Mouse (Mus musculus) macrophage (primary cell): ENCODE measurements around the gene Il1b. TPM values are rescaled to one million over a fixed set of nuclear protein-coding genes. Genes with fewer than 3 reads are reported as not detected.

Experiments
- H3K27ac ChIP-seq: fragments of 350-480 bp; formaldehyde crosslinking; 2 replicates; pipeline ENCODE4 v1.9.0; 2021
- H3K36me3 ChIP-seq: fragments of 350-480 bp; formaldehyde crosslinking; 2 replicates; pipeline ENCODE4 v1.9.0; 2021; ENCODE audit errors: inconsistent target
- H3K4me3 ChIP-seq: fragments of 350-480 bp; formaldehyde crosslinking; 2 replicates; pipeline ENCODE4 v1.9.0; 2021; ENCODE audit errors: inconsistent target
- H3K79me2 ChIP-seq: fragments of 350-480 bp; formaldehyde crosslinking; 2 replicates; pipeline ENCODE4 v1.9.0; 2021; ENCODE audit errors: inconsistent target
- WGBS: methylation state at CpG from one replicate; pipeline ENCODE4 v1.1.7; 2026; ENCODE audit warnings: inconsistent platforms; ENCODE audit not compliant: missing documents; 5-methylcytosine and 5-hydroxymethylcytosine counted together
- polyA plus RNA-seq: library from polyadenylated mRNA; stranded (reverse); fragments of 250-400 nt; gene quantifications from 3 replicates; pipeline ENCODE4 v1.2.4, GENCODE M21; 2018; ENCODE audit warnings: inconsistent platforms
- total RNA-seq, 78 experiments: library from RNA; depleted of rRNA; stranded (reverse); fragments of 250-400 nt; gene quantifications; 1 replicate in 9 of 78; 2 replicates in 24 of 78; 3 replicates in 43 of 78; 4 replicates in 2 of 78; pipeline ENCODE4 v1.2.4; 2018; ENCODE audit warnings: inconsistent platforms in 56 of 78

Il1b gene
- total RNA-seq (2018; cell fraction: chromatin; rRNA removed): 1,000 to 10,000 TPM in 11 of 26 experiments, 100 to 1,000 TPM in 9, 10 to 100 TPM in 5, 1 to 10 TPM in 1; 5.0 to 3,989 (median 821) TPM
- total RNA-seq (2018; cell fraction: cytosol; rRNA removed): 1,000 to 10,000 TPM in 10 of 26 experiments, 100 to 1,000 TPM in 8, 10 to 100 TPM in 6, 1 to 10 TPM in 2; 6.3 to 4,375 (median 357) TPM
- total RNA-seq (2018; cell fraction: nucleus; rRNA removed): 1,000 to 10,000 TPM in 10 of 26 experiments, 100 to 1,000 TPM in 13, 10 to 100 TPM in 2, 1 to 10 TPM in 1; 7.7 to 3,657 (median 793) TPM
- 7.3 to 16.2 TPM (median 8.7 TPM) in 3 replicates for polyA plus RNA-seq

GRCm38 (mm10) chr2:129371039-129371438 lies at the start of gene Il1b:
Gene Il1b (minus strand): TSS chr2:129371139.
- H3K27ac ChIP-seq: no peak within 1 kb of the TSS
- H3K36me3 ChIP-seq: no peaks in the 10 kb centered on the region
- no peaks in the 10 kb centered on the region for H3K79me2 ChIP-seq
- H3K4me3 ChIP-seq: no peak within 1 kb of the TSS
- WGBS: 52% methylated on average over 3 of the region's 3 CpGs

- 96% methylated on average over 3 of the region's 3 CpGs for WGBS
- H3K27ac ChIP-seq: no peak overlapping the region
Observed at GRCm38 (mm10) chr2:129419361-129419880, 48.5 kb upstream of the Il1b start.

GRCm38 (mm10) chr2:129414593-129414992 lies 43.7 kb upstream of the Il1b start:
- no peaks in the 10 kb centered on the region for H3K36me3 ChIP-seq
- 85% methylated on average over 3 of the region's 3 CpGs for WGBS

More at GRCm38 (mm10) chr2:129419361-129419880, 48.5 kb upstream of the Il1b start:
- Histone ChIP-seq H3K4me3 (no peak overlapping the region), H3K79me2 (no peaks in the 10 kb centered on the region), H3K36me3 (no peaks in the 10 kb centered on the region)

GRCm38 (mm10) chr2:129413488-129413887 lies 42.5 kb upstream of the Il1b start:
- H3K4me3 ChIP-seq: no peak overlapping the region
- no peaks in the 10 kb centered on the region for H3K79me2 ChIP-seq
- H3K36me3 ChIP-seq: no peaks in the 10 kb centered on the region
- WGBS: 18% methylated on average over 6 of the region's 6 CpGs
- no peak overlapping the region for H3K27ac ChIP-seq

More at GRCm38 (mm10) chr2:129414593-129414992, 43.7 kb upstream of the Il1b start:
- no peak overlapping the region for H3K4me3 ChIP-seq
- no peaks in the 10 kb centered on the region for H3K79me2 ChIP-seq
- H3K27ac ChIP-seq: no peak overlapping the region

- no peaks in the 10 kb centered on the region for H3K36me3 ChIP-seq
- no peak overlapping the region for H3K4me3 ChIP-seq
- 92% methylated on average over 3 of the region's 3 CpGs for WGBS
- H3K79me2 ChIP-seq: no peaks in the 10 kb centered on the region
- no peak overlapping the region for H3K27ac ChIP-seq
Observed at GRCm38 (mm10) chr2:129411651-129412050, 40.7 kb upstream of the Il1b start.

GRCm38 (mm10) chr2:129410344-129410743 lies 39.4 kb upstream of the Il1b start:
- 53% methylated on average over 7 of the region's 7 CpGs for WGBS
- no peaks in the 10 kb centered on the region for H3K36me3 ChIP-seq
- H3K79me2 ChIP-seq: no peaks in the 10 kb centered on the region
- no peak overlapping the region for H3K27ac ChIP-seq
- H3K4me3 ChIP-seq: no peak overlapping the region

- H3K79me2 ChIP-seq: no peaks in the 10 kb centered on the region
- WGBS: 20% methylated on average over 18 of the region's 18 CpGs
Observed at GRCm38 (mm10) chr2:129408476-129408875, 37.5 kb upstream of the Il1b start.

GRCm38 (mm10) chr2:129407596-129407995 lies 36.7 kb upstream of the Il1b start:
- Histone ChIP-seq H3K4me3 (no peak overlapping the region), H3K36me3 (no peaks in the 10 kb centered on the region), H3K79me2 (no peaks in the 10 kb centered on the region), H3K27ac (no peak overlapping the region)
- WGBS: 92% methylated on average over 13 of the region's 13 CpGs

More at GRCm38 (mm10) chr2:129408476-129408875, 37.5 kb upstream of the Il1b start:
- no peaks in the 10 kb centered on the region for H3K36me3 ChIP-seq
- no peak overlapping the region for H3K4me3 ChIP-seq
- no peak overlapping the region for H3K27ac ChIP-seq

- H3K79me2 ChIP-seq: no peaks in the 10 kb centered on the region
- H3K4me3 ChIP-seq: no peak overlapping the region
- no peaks in the 10 kb centered on the region for H3K36me3 ChIP-seq
- WGBS: 94% methylated on average over 8 of the region's 8 CpGs
- no peak overlapping the region for H3K27ac ChIP-seq
Observed at GRCm38 (mm10) chr2:129406508-129406907, 35.6 kb upstream of the Il1b start.

- WGBS: 92% methylated on average over 2 of the region's 2 CpGs
- H3K36me3 ChIP-seq: no peaks in the 10 kb centered on the region
- no peak overlapping the region for H3K27ac ChIP-seq
- H3K4me3 ChIP-seq: no peak overlapping the region
- no peaks in the 10 kb centered on the region for H3K79me2 ChIP-seq
Observed at GRCm38 (mm10) chr2:129403786-129404185, 32.8 kb upstream of the Il1b start.

GRCm38 (mm10) chr2:129402330-129402729 lies 31.4 kb upstream of the Il1b start:
- Histone ChIP-seq H3K36me3 (no peaks in the 10 kb centered on the region), H3K27ac (no peak overlapping the region), H3K4me3 (no peak overlapping the region), H3K79me2 (no peaks in the 10 kb centered on the region)
- 67% methylated on average over 3 of the region's 3 CpGs for WGBS

GRCm38 (mm10) chr2:129401803-129402202 lies 30.9 kb upstream of the Il1b start:
- no peaks in the 10 kb centered on the region for H3K36me3 ChIP-seq
- no peaks in the 10 kb centered on the region for H3K79me2 ChIP-seq
- WGBS: 92% methylated on average over 5 of the region's 5 CpGs
- H3K27ac ChIP-seq: no peak overlapping the region
- no peak overlapping the region for H3K4me3 ChIP-seq

GRCm38 (mm10) chr2:129398176-129398575 lies 27.2 kb upstream of the Il1b start:
- Histone ChIP-seq H3K36me3 (no peaks in the 10 kb centered on the region), H3K79me2 (no peaks in the 10 kb centered on the region), H3K27ac (no peak overlapping the region), H3K4me3 (no peak overlapping the region)
- 81% methylated on average over 3 of the region's 3 CpGs for WGBS

- Histone ChIP-seq H3K4me3 (no peak overlapping the region), H3K27ac (no peak overlapping the region), H3K36me3 (no peaks in the 10 kb centered on the region), H3K79me2 (no peaks in the 10 kb centered on the region)
- WGBS: 51% methylated on average over 6 of the region's 6 CpGs
Observed at GRCm38 (mm10) chr2:129393524-129393923, 22.6 kb upstream of the Il1b start.

- Histone ChIP-seq H3K4me3 (no peak overlapping the region), H3K27ac (no peak overlapping the region), H3K79me2 (no peaks in the 10 kb centered on the region), H3K36me3 (no peaks in the 10 kb centered on the region)
- WGBS: 91% methylated on average over 5 of the region's 5 CpGs
Observed at GRCm38 (mm10) chr2:129390161-129390560, 19.2 kb upstream of the Il1b start.
